Mouse (Mus musculus) adrenal gland, postnatal 36 days (tissue): ENCODE data around the gene Gm21988. TPM values are rescaled to one million over a fixed set of nuclear protein-coding genes. Genes with fewer than 3 reads are reported as not detected.

Experiments
- DNase-seq, 2 experiments: peaks; one replicate each; pipeline ENCODE4 v3.0.0; 2021; ENCODE audit warnings: mixed read lengths in 1 of 2
- total RNA-seq, 2 experiments: library from RNA; stranded (reverse); gene quantifications; 2 replicates each; pipeline ENCODE4 v1.2.3; 2021

The Gm21988 gene
- total RNA-seq, 2 experiments from 2014 or later, result 4.9 to 7.3 TPM

DNA sequence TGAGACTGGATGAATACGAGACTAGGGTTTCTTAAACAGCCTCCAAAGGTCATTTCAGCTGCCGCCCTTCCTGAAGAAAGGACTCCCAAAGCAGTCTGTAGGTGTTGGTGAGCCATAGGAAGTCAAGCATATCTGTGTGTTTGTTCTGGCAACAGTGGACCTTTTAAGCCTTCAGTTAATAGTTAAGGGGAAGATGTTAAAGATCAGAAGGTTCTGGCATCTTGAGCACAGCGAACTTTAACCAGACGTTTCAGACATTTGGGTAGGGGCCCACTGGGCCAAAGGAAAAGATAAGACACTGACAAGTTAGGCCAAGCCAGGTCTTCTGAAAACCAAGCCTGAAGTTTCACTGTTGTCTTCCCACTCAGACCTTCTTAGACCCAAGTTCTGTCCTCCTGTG, 21.6 kb downstream of the Gm21988 start:
- no peak for DNase-seq

DNA sequence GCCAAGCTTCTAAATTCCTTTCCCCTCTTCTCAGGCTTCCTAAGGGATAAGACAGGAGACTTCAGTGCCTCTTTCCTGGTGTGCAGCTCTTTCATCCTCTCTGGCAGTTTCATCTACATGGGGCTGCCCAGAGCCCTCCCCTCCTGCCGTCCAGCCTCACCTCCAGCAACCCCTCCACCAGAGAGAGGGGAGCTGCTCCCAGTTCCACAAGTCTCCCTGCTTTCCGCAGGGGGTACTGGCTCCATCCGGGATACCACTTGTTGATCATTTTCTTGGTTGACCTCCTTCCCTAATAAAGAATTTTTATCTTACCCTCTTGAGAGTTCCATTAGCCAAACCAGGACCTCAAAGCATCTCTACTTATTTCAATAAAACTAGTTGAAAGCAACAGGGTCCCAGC, 23.5 kb downstream of the Gm21988 start:
- no peak for DNase-seq

DNA sequence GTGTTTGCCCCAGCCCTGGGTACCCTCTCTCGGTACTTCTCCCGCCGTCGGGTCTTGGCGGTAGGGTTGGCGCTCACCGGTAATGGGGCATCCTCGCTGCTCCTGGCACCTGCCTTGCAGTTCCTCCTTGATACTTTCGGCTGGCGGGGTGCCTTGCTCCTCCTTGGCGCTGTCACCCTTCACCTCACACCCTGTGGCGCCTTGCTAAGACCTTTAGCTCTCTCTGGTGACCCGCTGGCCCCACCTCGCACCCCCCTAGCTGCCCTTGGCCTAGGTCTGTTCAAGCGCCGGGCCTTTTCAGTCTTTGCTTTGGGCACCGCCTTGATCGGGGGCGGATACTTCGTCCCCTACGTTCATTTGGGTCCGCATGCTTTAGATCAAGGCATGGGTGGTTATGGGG, 24.3 kb downstream of the Gm21988 start:
- DNase-seq, result no peak

DNA sequence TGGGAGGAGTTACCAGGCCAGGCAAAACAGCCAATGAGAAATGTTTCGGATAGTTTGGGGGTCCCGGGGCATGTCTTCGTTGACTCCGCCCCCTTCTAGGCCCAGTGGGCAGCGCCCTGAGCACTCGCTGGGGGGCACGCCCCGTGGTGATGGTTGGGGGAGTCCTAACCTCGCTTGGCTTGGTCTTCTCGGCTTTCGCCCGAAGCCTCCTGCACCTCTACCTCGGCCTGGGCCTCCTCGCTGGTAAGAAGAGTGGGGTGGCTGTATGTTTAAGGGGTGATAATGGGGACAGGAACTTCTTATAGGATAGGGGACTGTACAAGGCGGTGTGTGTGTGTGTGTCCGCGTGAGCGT, 24.8 kb downstream of the Gm21988 start:
- DNase-seq, result no peak

DNA sequence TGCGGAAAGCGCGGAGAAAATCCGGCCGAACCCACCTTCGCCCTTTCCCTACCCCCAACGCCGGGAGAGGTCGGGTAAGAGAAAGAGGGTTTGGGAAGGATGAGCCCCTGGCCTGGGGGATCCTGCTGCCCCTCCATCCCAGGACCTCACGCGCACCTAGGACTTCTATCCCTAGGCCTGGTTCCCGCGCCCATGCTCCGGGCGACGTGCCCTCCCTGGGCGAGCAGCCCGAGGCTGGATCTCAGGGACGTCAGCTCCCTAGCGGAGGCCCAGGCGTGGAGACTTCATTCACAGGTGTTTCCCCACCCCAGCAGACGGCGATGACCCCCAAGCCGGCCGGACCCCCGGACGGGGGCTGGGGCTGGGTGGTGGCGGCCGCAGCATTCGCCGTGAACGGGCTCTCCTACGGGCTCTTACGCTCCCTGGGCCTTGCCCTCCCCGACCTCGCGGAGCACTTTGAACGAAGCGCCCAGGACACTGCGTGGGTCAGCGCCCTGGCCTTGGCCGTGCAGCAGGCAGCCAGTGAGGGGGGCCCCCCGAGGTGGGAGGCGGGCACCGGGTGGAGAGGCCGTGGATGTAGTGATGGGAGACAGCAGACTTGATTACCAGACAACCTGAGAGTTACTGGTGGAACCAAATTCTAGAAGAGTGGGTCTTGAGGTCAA, 25.3 kb downstream of the Gm21988 start:
- DNase-seq, result peak in 1 of 2 experiments; percentile 46

DNA sequence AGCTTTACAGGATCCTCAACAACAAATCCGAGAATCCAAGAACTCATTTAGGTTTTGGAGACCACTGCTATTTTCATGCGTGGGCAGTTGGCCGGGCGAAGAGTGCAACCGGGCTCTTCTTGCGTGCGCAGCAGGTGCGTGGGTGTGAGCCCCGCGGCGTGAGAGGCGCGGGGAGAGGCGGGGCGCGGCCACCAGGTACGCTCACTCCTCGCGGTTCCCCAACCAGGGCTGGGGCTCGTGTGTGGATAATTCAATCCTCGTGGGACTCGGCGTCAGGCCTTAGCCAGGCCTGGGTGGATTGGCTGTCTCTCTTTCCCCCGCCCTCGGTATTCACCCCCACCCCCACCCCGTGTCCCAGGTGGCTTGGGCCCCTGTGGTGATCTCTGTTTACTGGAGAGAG, 25.9 kb downstream of the Gm21988 start:
- DNase-seq, result no peak

DNA sequence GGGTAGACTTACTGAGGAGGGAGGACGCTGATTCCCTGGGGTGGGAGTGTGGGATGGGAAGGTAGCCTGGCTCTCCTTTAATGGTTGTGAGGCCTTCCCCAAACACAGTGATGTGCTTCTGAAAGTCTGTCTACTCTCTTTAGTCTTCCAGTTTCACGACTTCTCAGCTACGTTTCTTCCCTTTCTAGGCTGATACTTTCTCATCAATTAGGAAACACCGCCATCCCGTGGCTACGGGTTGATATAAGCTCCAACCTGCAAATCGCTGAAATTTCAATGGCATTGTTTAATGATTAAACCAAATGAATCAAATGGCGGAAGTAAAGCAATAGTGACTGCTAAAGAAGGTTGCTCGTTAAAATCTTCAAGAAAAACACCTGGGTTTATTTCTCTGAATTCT, 26.7 kb downstream of the Gm21988 start:
- DNase-seq, result peak; percentile 72 to 81

DNA sequence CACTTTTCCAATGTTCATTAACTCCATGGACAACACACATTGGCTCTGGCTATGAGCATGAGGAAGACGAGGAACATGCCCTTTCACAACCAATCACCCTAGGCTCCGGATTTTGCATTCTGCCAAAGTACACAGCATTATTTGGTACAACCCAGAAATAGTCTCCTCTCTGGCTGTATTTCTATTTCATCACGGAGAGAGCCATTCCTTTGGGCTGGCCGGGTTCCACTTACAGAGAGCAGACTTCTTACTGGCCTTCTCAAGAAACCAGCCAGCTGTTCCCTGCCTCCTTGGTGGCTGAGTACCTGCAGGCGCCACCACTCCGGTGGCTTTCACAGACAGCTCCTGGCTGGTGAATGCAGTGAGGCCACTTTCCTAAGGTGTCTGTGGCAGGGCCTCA, 27.2 kb downstream of the Gm21988 start, which contains the start of gene Slc16a11:
Gene Slc16a11, plus strand, starts transcription at position 330 of the 400 bp plus-strand sequence.
- no peak for DNase-seq

DNA sequence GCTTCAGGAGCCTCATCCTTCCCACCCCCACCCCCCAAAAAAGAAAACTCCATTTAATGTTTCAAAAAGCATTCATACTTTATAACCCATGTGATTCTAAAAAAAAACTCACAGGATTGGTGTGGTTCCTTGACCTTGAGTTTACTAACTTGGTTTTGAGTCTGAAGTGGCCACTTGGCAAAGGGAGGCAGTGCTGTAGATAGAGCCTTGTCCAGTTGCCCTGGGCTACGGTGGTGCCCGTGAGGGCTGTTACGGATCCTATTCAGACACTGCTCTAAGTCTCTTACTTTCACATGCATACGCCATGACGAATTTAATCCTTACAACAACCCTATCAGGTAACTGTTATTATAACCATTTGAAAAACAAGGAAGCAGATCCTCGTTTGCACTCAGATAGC, 27.7 kb downstream of the Gm21988 start:
- no peak for DNase-seq

DNA sequence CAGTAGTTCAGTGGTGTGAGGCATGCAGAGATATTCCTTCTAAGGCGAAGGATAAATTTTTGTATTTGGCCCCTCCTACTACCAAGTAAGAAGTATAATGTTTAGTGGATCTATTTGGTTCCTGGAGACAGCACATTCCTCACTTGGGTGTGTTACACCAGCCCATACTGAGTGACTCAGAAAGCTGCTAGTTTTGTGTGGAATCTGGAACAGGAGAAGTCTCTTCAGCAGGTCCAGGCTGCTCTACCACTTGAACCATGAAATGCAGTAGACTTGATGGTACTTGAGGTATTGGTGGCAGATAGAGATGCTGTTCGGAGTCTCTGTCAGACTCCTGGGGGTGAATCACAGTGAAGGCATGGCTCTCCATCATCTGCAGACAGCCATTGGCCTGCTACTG, 28.9 kb downstream of the Gm21988 start:
- no peak for DNase-seq

DNA sequence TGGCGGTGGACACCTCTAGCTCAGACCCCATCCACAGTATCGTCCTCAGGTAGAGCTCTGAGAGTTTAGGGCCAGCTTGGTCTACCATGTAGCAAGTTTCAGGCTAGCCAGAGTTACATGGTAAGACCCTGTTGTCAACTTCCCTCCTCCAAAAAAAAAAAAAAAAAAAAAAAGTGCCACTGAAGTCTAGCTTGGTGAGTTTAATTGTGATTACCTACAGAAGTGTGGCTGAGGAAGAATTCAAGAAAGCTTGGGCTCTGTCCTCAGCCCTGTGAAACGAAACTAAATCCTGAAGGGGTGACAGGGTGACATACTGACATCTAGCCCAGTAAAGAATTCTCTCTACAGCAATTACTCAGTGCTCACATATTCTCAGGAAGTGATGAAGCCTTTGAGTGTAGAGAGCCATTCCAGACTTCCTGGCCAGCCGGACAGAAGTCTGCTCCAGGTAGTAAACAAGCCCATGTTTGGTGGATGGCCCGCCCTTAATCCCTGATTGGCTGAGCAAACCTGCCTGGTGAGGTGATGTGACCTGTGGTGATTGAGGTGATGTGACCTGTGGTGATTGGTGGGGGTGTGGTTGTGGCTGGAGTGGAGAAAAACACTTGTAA, 30.7 kb downstream of the Gm21988 start:
- DNase-seq, result no peak

DNA sequence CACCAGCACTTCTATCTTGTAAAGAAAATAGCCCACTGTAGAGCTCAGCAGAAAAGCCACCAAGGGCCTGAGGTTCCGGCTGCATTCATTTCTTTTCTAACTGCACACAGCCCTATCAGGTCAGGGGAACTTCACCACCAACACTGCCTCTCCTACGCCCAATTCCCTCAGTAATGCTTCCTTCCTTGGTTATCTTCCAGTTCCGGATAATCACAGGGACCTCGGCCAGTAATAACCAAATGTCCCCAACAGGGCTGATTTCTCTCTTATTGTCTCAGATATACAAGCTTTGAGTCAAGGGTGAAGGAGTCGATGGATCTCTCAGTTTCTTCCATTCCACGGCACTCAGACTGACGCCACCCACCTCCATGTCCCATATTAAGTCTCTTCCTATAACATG, 32.3 kb downstream of the Gm21988 start:
- no peak for DNase-seq

DNA sequence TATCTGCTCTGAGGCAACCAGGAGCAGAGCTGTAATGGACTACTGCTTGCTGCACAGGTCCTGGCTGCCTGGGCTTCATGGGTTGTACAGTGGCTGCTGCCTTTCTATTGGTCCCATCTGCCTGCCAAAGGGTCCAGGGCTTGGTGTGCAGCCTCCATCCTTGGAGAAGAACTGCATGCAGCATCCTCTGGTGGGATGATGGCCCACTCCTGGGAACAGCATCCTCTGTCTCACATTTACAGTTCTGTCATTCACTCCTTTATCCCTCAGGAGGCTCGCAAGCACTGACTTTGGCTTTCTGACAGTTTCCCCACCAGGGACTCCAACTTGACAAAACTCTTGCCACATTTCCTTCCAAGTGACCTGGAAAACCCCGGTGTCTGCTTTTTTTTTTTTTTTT, 32.8 kb downstream of the Gm21988 start:
- no peak for DNase-seq

DNA sequence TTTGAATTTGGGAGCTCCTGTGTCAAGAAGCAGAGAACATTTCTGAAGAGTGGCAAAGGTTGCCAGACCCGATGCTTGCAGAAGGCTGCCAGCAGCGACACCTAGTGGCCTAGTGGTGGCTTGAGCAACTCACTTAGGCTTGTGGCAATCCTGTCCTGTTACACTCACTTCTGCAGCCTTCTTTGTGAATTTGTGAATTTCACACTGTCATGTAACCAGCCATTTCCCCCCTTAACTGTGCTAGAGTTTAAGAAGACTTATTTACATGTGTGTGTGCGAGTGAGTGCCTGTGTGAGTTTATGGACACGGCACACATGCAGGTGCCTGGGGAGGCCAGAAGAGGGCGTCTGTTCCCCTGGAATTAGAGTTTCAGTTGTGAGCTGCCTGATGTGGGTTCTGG, 37.9 kb downstream of the Gm21988 start:
- DNase-seq, result peak; percentile 91 to 92

DNA sequence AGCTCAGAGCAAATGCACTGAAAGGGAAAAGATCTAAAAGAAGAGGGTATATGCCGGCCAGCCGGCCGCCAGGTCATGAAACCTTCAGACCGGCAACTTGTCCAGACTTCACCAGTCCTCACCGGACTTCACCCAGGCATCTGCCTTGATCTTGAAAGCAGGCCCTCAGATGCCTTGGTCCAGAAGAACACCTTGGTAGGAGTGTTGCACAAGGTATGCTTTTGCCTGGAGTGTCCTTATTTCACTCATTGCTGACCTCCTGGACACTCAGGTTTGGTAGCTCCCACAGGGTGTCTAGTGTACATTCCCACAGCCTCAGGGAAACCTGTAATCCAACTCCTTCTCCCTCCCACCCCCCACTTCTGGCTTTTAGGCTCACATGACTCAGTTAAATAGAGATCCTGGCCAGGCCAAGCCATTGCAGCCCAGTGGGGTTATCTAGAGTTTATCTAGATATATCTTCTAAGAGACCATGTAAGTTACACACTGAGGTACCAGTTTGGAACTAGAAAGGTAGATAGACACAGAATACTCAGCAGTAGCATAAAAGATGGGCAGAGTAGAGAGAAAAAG, 39.5 kb downstream of the Gm21988 start:
- DNase-seq, result no peak

DNA sequence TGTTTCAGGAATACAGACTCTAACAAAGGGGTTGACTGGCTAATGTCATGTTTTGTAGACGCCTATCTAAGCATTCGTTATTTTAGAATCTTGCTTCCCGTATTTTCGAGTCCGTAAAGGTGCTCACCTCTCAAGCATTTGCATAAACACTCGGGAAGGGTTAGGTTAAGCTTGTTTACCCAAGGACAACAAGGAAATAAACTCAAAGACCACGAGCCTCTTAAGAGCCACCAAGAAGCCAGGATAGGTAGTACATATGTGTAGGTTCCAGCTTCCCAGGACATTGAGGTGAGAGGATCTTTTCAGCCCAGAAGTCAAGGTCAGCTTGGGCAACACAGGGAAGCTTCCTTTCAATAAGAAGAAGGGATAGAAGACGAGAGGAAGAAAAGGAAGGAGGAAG, 40.5 kb downstream of the Gm21988 start:
- DNase-seq, result no peak

DNA sequence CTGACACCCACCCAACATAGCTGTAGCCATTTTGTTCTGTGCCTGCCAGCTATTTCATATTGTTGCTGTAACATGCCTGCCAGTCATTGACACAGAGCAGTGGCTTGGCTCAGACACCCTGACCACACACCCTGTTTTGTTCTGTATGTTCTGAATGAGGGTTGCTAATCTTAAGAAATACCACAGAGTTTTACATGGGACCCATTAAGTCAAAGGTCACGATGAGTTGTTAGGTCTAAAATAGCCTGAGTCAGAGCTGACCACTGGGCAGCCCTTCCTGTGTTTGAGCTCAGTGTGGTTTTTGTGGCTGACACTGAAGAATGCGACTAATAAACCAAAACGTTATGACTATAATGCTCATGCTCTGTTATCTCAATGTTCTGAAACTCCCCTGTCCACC, 41.3 kb downstream of the Gm21988 start:
- DNase-seq, result peak in 1 of 2 experiments; percentile 39

DNA sequence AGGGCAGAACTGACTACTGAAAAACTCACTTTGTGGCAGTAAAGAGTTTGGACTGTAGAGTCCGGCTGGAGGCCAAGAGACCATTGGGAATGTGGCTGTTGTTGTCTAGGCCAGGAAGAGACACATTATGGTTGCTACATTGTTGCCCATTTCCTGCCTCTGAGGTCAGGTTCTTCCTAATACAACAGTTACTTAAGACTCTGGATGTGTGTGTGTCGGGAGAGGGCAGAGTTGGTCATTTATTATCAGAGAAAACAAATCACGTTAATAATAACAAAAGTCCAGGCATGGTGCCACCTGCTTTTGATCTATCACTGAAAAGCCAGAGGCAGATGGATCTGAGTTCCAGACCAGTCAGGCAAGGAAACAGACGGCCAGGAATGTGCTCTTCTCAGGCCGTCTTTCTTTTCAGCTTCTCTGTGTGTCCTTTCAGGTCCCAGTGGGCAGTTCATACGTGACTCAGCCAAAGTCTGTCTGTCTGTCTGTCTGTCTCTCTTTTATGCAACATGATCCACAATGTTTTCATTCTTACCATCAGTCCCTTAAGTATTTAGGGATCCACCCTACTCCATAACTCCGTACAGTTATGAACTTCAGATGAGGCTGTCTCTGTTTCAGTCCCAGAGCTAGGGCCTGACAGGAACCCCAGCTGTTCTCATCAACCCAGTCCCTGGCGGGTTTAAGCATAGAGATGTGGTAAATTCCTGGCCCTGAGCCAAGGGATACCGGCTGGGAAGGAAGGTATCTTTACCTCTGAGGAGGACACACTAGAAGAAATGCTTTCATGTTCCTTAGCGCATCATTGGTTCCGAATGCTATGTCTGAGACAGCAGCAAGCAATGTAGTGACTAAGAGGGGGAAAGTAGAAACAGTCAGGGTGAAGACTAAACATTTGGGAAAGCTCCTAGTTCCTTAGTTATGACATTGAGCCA, 46.0 kb downstream of the Gm21988 start:
- no peak for DNase-seq

DNA sequence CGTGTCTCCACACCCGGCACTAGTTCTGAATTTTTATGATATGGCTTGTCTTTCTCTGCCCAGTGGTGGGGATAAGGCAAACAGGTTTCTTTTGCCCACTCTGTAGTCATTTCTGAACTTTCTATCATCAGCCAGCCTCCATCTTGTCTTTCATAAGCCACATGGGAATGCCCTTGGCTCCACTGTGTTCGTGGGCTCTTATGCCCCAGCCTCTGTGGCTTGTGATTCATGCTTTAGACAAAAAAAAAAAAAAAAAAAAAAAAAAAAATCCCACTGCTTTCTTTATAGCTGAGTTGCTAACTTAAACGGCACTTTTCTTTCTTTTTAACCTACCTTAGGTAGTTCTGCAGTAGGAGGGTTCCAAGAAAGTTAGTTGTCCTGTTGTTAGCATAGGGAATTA, 47.5 kb downstream of the Gm21988 start:
- no peak for DNase-seq

DNA sequence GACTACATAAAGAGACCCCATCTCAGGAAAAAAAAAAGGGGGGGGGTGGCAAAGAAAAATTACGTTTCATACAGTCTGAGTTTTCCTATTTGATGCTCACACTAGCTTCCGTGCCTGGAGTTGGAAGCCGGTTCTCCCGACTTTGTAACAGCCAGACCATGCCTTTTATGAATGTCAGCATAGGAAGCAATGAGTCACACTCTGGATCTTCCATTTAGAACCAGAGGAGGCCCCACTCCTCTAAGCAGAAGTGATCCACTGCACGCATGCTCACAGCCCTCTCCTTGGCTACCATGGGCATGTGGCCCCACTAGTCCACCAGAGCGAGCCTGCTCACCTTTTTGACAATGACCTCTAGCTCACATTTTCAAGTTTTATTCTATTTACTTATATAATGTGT, 48.4 kb downstream of the Gm21988 start:
- no peak for DNase-seq

DNA sequence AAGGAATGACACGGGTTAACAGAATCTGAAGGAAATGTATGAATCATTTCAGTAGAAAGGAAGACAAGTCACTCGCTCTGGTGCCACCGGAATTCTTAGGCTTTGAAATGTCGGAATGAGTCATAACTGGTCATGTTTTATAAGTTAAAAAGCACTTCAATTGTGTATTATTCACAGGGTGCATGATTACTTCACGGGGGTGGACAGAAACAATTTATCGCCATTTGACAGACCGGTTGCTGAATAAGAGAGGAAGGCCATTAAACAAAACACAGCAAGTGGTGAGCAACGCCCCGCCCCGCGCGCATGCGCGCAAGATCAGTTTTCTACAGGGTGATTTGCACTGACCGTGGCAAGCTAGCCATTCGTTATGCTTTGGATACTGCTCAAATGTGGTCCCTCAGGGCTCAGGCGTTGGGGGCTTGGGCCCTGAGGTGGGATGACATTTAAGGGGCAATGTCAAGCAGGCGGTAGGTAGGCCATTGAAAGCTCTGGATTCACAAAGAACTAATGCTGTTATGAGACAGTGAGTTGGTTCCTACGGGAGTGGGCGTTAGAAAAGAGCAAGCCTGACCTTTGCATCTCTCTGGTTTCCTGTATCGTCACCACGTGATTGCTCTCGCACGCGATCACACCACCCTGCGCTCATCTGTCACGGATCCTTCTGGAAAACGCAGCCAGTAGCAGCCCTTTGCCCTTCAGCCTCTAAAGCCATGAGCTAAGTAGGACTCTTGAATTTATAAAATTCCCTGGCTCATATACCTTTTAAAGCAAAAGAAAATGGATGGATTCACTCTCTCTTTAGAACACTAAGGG, 50.1 kb downstream of the Gm21988 start:
- DNase-seq, result peak; percentile 69 to 77
